Mouse (Mus musculus): ENCODE measurements around the gene Cyp20a1. TPM values are rescaled to one million over a fixed set of nuclear protein-coding genes. Genes with fewer than 3 reads are reported as not detected.

Gene Cyp20a1
- 24.5 and 29.5 TPM in 2 replicates for polyA plus RNA-seq (2014; fragmentation: Nextera tagmentation; extraction: Ambion mirVana)

GRCm38 (mm10) chr1:60342808-60343629, at the start of gene Cyp20a1:
Gene Cyp20a1, plus strand, starts transcription at chr1:60343323.
- Histone ChIP-seq H3K4me1 (replicated peaks; ENCODE audit: control insufficient read depth, insufficient read depth, low read length) (peaks cover 7% of the 10 kb centered on the region; the same call in 1 of the 2 replicates), H3K9me3 (ENCODE audit: control insufficient read depth, low read length) (no peaks in the 10 kb centered on the region), H3K36me3 (ENCODE audit: control insufficient read depth, insufficient read depth, low read length) (peaks cover 2% of the 10 kb centered on the region; the same call in 1 of the 2 replicates), H3K27me3 (replicated peaks; ENCODE audit: control insufficient read depth, insufficient read depth, low read length) (no peaks in the 10 kb centered on the region), H3K4me2 (peak within 1 kb of the TSS; percentile 79), H3K4me3 (ENCODE audit: low read depth, low read length) (peak within 1 kb of the TSS; percentile 67), H3K9ac (ENCODE audit: low read depth, low read length) (peak within 1 kb of the TSS; percentile 73), H3K27ac (ENCODE audit: low read depth, low read length) (peak within 1 kb of the TSS; percentile 90)
- DNase-seq (ENCODE audit: low spot score) (peak; percentile 92), ATAC-seq (replicated peaks; ENCODE audit: low FRiP score) (peak; percentile 98)
- 2% methylated on average over 54 of the region's 60 CpGs for WGBS

DNA sequence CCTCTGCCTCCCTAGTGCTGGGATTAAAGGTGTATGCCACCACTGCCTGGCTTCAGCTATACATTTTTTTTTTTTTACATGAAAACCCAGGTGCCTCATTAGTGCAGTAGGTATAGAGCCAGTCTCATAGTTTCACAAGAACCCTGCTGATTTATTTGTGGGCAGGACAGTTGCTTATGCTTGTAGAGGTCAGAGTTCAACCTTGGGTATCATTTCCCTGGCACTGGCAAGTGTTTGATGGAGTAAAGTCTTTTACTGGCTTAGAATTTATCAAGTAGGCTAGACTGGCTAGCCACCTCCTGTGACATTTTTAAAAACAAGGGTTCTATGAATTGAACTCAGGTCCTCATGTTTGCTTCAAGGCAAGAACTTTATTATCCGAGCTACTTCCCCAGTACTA, 49.2 kb upstream of the Cyp20a1 start:
- Histone ChIP-seq H3K4me1 (replicated peaks; ENCODE audit: control insufficient read depth, insufficient read depth, low read length) (no peaks in the 10 kb centered on the region), H3K27ac (ENCODE audit: low read depth, low read length) (no peak overlapping the region), H3K36me3 (ENCODE audit: control insufficient read depth, insufficient read depth, low read length) (no peaks in the 10 kb centered on the region), H3K27me3 (replicated peaks; ENCODE audit: control insufficient read depth, insufficient read depth, low read length) (no peaks in the 10 kb centered on the region), H3K9ac (ENCODE audit: low read depth, low read length) (no peak overlapping the region), H3K4me3 (ENCODE audit: low read depth, low read length) (no peak overlapping the region), H3K9me3 (ENCODE audit: control insufficient read depth, low read length) (no peaks in the 10 kb centered on the region), H3K4me2 (no peak overlapping the region)
- DNase-seq (ENCODE audit: low spot score) (no peak), ATAC-seq (replicated peaks; ENCODE audit: low FRiP score) (no peak)
- WGBS: 87% methylated on average over 1 of the region's 1 CpGs

DNA sequence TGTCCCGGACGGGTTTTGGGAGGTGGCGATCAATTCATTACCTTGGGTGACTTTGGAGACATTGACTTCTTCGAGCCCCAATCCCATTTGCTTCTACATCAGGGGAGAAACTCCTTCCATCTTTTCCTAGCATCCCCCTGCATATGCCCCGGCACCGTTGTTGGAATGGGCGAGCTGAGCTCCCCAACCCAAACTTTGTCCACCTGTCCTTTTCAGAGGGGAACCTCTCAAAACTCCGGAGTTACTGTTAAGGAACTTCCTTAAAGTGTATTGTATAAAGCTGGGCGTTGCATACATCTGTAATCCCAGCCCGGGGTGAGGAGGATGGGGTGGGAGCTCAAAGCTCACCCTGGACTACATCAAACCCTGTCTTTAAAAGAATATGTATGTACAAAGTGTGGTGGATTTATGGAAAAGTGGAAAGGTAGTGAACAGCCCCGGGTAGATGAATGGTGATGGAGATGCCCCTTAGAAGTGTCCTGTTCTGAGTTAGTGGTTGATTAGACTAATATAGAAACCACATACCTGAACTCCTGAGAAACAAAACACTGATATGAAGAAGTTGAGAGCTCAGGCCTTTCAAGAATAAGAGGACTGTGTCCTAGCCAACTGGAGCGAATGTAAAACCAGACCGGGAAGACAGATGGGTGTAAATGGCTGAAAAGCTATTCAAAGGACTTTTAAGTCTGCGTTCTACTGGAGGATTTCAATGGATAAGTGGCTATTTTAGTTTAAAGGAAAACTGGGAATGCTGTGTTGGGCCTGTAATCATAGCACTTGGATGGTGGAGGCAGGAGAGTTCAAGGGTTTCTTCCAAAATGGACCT, 720 bp downstream of the Cyp20a1 start:
- Histone ChIP-seq H3K9me3 (ENCODE audit: control insufficient read depth, low read length) (no peaks in the 10 kb centered on the region), H3K27me3 (replicated peaks; ENCODE audit: control insufficient read depth, insufficient read depth, low read length) (no peaks in the 10 kb centered on the region), H3K4me3 (ENCODE audit: low read depth, low read length) (peak overlapping the region; percentile 67), H3K9ac (ENCODE audit: low read depth, low read length) (peak overlapping the region; percentile 73), H3K4me1 (replicated peaks; ENCODE audit: control insufficient read depth, insufficient read depth, low read length) (peaks cover 7% of the 10 kb centered on the region; the same call in 1 of the 2 replicates), H3K4me2 (peak overlapping the region; percentile 79), H3K27ac (ENCODE audit: low read depth, low read length) (peak overlapping the region; percentile 90; the same call in 1 of the 2 replicates), H3K36me3 (ENCODE audit: control insufficient read depth, insufficient read depth, low read length) (peaks cover 2% of the 10 kb centered on the region; the same call in 1 of the 2 replicates)
- peak; percentile 2; the same call in 1 of the 2 replicates for ATAC-seq (replicated peaks; ENCODE audit: low FRiP score)
- WGBS: 14% methylated on average over 14 of the region's 14 CpGs
- no peak for DNase-seq (ENCODE audit: low spot score)

- no peaks in the 10 kb centered on the region for H3K36me3 ChIP-seq (ENCODE audit: control insufficient read depth, insufficient read depth, low read length)
- 63% methylated on average over 6 of the region's 6 CpGs for WGBS
- no peak overlapping the region for H3K9ac ChIP-seq (ENCODE audit: low read depth, low read length)
- no peak overlapping the region for H3K27ac ChIP-seq (ENCODE audit: low read depth, low read length)
- DNase-seq (ENCODE audit: low spot score) (no peak), ATAC-seq (replicated peaks; ENCODE audit: low FRiP score) (no peak)
- peaks cover 5% of the 10 kb centered on the region; the same call in 1 of the 2 replicates for H3K9me3 ChIP-seq (ENCODE audit: control insufficient read depth, low read length)
- no peak overlapping the region for H3K4me3 ChIP-seq (ENCODE audit: low read depth, low read length)
- H3K27me3 ChIP-seq (replicated peaks; ENCODE audit: control insufficient read depth, insufficient read depth, low read length): no peaks in the 10 kb centered on the region
- H3K4me1 ChIP-seq (replicated peaks; ENCODE audit: control insufficient read depth, insufficient read depth, low read length): peaks cover 7% of the 10 kb centered on the region; the same call in 1 of the 2 replicates
- H3K4me2 ChIP-seq: peak overlapping the region; percentile 79; the same call in 1 of the 2 replicates
Measured at GRCm38 (mm10) chr1:60344670-60345069, 1.5 kb downstream of the Cyp20a1 start.

GRCm38 (mm10) chr1:60345712-60346111, 2.6 kb downstream of the Cyp20a1 start:
- ATAC-seq (replicated peaks; ENCODE audit: low FRiP score) (no peak), DNase-seq (ENCODE audit: low spot score) (no peak)
- Histone ChIP-seq H3K9ac (ENCODE audit: low read depth, low read length) (no peak overlapping the region), H3K27ac (ENCODE audit: low read depth, low read length) (no peak overlapping the region), H3K4me3 (ENCODE audit: low read depth, low read length) (no peak overlapping the region), H3K4me1 (replicated peaks; ENCODE audit: control insufficient read depth, insufficient read depth, low read length) (peaks cover 7% of the 10 kb centered on the region; the same call in 1 of the 2 replicates), H3K36me3 (ENCODE audit: control insufficient read depth, insufficient read depth, low read length) (no peaks in the 10 kb centered on the region), H3K4me2 (no peak overlapping the region), H3K9me3 (ENCODE audit: control insufficient read depth, low read length) (peaks cover 5% of the 10 kb centered on the region; the same call in 1 of the 2 replicates), H3K27me3 (replicated peaks; ENCODE audit: control insufficient read depth, insufficient read depth, low read length) (no peaks in the 10 kb centered on the region)
- 59% methylated on average over 2 of the region's 2 CpGs for WGBS

DNA sequence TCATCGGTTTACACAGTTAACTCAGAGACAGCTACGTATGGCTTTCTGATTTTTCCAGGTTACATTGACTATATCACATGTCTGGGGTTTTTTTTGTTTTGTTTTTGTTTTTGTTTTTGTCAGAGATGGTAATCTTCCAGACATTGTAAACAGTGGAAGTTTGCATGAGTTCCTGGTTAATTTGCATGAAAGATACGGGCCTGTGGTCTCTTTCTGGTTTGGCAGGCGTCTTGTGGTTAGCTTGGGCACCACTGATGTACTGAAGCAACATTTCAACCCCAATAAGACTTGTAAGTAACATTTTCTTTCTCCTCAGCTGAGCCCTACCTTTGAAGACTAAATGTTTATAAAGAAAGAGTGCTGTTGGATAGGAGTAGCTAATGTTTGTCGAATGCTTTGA, 9.7 kb downstream of the Cyp20a1 start:
- peaks cover 5% of the 10 kb centered on the region; the same call in 1 of the 2 replicates for H3K9me3 ChIP-seq (ENCODE audit: control insufficient read depth, low read length)
- no peaks in the 10 kb centered on the region for H3K4me1 ChIP-seq (replicated peaks; ENCODE audit: control insufficient read depth, insufficient read depth, low read length)
- no peaks in the 10 kb centered on the region for H3K27me3 ChIP-seq (replicated peaks; ENCODE audit: control insufficient read depth, insufficient read depth, low read length)
- H3K9ac ChIP-seq (ENCODE audit: low read depth, low read length): no peak overlapping the region
- 80% methylated on average over 5 of the region's 5 CpGs for WGBS
- H3K27ac ChIP-seq (ENCODE audit: low read depth, low read length): no peak overlapping the region
- H3K4me3 ChIP-seq (ENCODE audit: low read depth, low read length): no peak overlapping the region
- peaks cover 5% of the 10 kb centered on the region; the same call in 1 of the 2 replicates for H3K36me3 ChIP-seq (ENCODE audit: control insufficient read depth, insufficient read depth, low read length)
- H3K4me2 ChIP-seq: no peak overlapping the region
- ATAC-seq (replicated peaks; ENCODE audit: low FRiP score): no peak
- DNase-seq (ENCODE audit: low spot score): no peak

DNA sequence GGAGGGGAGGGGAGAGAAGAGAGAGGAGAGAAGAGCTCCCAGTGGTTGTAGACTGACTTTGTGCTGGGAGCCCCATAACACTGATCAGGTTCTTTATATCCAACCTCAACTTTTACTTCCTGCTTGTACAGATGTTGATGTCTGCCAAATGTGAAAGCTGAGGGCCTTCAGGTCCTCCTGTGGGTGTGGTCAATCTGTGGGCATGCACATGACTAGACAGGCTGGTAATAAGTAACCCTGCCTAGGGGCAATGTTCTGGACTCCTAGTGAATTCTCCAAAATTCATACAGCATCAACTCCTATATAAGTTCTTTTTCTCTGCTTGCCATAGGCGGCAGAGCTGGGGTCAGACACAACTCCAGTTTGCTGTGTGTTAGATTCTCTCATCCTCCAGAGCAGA, 18.5 kb downstream of the Cyp20a1 start:
- no peak for ATAC-seq (replicated peaks; ENCODE audit: low FRiP score)
- no peaks in the 10 kb centered on the region for H3K4me1 ChIP-seq (replicated peaks; ENCODE audit: control insufficient read depth, insufficient read depth, low read length)
- WGBS: 91% methylated on average over 1 of the region's 1 CpGs
- no peak overlapping the region for H3K9ac ChIP-seq (ENCODE audit: low read depth, low read length)
- no peak overlapping the region for H3K27ac ChIP-seq (ENCODE audit: low read depth, low read length)
- no peaks in the 10 kb centered on the region for H3K9me3 ChIP-seq (ENCODE audit: control insufficient read depth, low read length)
- no peak overlapping the region for H3K4me3 ChIP-seq (ENCODE audit: low read depth, low read length)
- H3K4me2 ChIP-seq: no peak overlapping the region
- no peak for DNase-seq (ENCODE audit: low spot score)
- peaks cover 5% of the 10 kb centered on the region; the same call in 1 of the 2 replicates for H3K36me3 ChIP-seq (ENCODE audit: control insufficient read depth, insufficient read depth, low read length)
- H3K27me3 ChIP-seq (replicated peaks; ENCODE audit: control insufficient read depth, insufficient read depth, low read length): no peaks in the 10 kb centered on the region

- Histone ChIP-seq H3K9me3 (ENCODE audit: control insufficient read depth, low read length) (no peaks in the 10 kb centered on the region), H3K27ac (ENCODE audit: low read depth, low read length) (no peak overlapping the region), H3K9ac (ENCODE audit: low read depth, low read length) (no peak overlapping the region), H3K4me1 (replicated peaks; ENCODE audit: control insufficient read depth, insufficient read depth, low read length) (no peaks in the 10 kb centered on the region), H3K4me2 (no peak overlapping the region), H3K27me3 (replicated peaks; ENCODE audit: control insufficient read depth, insufficient read depth, low read length) (no peaks in the 10 kb centered on the region), H3K36me3 (ENCODE audit: control insufficient read depth, insufficient read depth, low read length) (peaks cover 27% of the 10 kb centered on the region), H3K4me3 (ENCODE audit: low read depth, low read length) (no peak overlapping the region)
- DNase-seq (ENCODE audit: low spot score) (no peak), ATAC-seq (replicated peaks; ENCODE audit: low FRiP score) (no peak)
- 90% methylated on average over 1 of the region's 1 CpGs for WGBS
Measured at GRCm38 (mm10) chr1:60376556-60376955, 33.4 kb downstream of the Cyp20a1 start.
